Mouse (Mus musculus) testis, adult 2 months (tissue): Measurements from ENCODE around the gene Gm20388. TPM values are rescaled to one million over a fixed set of nuclear protein-coding genes. Genes with fewer than 3 reads are reported as not detected.

Experiments
- H3K27ac ChIP-seq: fragments of 200-500 bp; 2 replicates; pipeline ENCODE4 v1.5.1; 2012; ENCODE audit warnings: low read depth, low read length; ENCODE audit not compliant: control insufficient read depth, insufficient read depth
- H3K27me3 ChIP-seq: fragments of 200-500 bp; 2 replicates; pipeline ENCODE4 v1.6.1; 2012; ENCODE audit warnings: mild to moderate bottlenecking, low read length, moderate library complexity; ENCODE audit not compliant: control insufficient read depth, insufficient read depth
- H3K36me3 ChIP-seq: fragments of 200-500 bp; 2 replicates; pipeline ENCODE4 v1.6.1; 2012; ENCODE audit warnings: mild to moderate bottlenecking, low read length; ENCODE audit not compliant: control insufficient read depth, insufficient read depth
- H3K4me1 ChIP-seq: fragments of 200-500 bp; 2 replicates; pipeline ENCODE4 v1.6.1; 2012; ENCODE audit warnings: low read length; ENCODE audit not compliant: control insufficient read depth, insufficient read depth
- H3K4me3 ChIP-seq: fragments of 200-500 bp; 2 replicates; pipeline ENCODE4 v1.5.1; 2012; ENCODE audit warnings: low read depth, mild to moderate bottlenecking, low read length, moderate library complexity, mixed read lengths; ENCODE audit not compliant: control insufficient read depth
- CTCF ChIP-seq: fragments of 200-500 bp; IDR thresholded peaks from 2 replicates; pipeline ENCODE4 v1.5.1; 2012; ENCODE audit warnings: low read depth, mild to moderate bottlenecking, inconsistent platforms, low read length, moderate library complexity; ENCODE audit not compliant: control insufficient read depth, insufficient read depth, insufficient replicate concordance
- POLR2A ChIP-seq: fragments of 200-500 bp; IDR thresholded peaks from 2 replicates; pipeline ENCODE4 v1.6.1; 2012; ENCODE audit warnings: low read depth, mild to moderate bottlenecking, inconsistent platforms, low read length, moderate library complexity; ENCODE audit not compliant: control insufficient read depth
- polyA plus RNA-seq: library from polyadenylated mRNA; depleted of rRNA; stranded (reverse); fragments of >200 nt; gene quantifications from 2 replicates; pipeline ENCODE4 v1.2.3, GENCODE M21; 2012

The Gm20388 gene
- polyA plus RNA-seq, 1 experiment = 5.6 TPM

DNA sequence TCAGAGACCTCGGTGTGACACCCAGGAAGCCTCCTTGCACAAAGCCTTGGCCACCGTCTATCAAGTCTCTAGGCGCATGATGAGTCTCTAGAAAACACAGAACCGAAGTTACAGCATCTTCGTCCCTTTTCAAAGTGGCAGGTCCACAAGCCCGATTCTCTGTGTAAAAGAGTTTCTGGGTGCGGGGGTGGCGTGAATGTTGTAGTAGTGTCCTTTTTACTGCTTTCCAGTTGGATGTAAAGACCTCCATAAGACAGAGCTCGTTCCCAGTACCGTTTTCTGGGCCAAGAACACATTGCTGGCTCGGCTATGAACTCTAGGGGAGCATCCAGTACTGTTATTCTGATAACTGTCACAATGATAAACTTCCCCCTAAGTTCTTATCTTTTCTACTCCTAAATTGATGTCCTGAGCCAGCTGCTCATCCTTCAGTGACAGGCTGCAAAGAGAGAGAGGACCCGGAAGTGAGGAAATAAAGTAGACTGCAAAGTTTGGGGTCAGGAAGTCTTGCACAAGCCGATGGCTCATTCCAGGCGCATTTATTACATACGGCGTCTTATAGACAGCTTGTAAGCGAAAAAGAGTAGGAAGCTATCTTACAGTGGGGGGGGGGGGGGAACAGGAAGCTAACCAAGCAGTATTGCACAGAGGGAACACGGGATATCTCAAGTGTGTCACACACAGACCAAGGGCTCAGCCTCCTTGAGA lies 1614.6 kb downstream of the Gm20388 start:
- H3K4me3 ChIP-seq = no peak overlapping the region
- H3K36me3 ChIP-seq = no peaks in the 10 kb centered on the region
- no peaks in the 10 kb centered on the region; the same call in 1 of the 2 replicates for H3K4me1 ChIP-seq
- TF ChIP-seq POLR2A (no peak), CTCF (no peak)
- no peaks in the 10 kb centered on the region for H3K27me3 ChIP-seq
- no peak overlapping the region for H3K27ac ChIP-seq

DNA sequence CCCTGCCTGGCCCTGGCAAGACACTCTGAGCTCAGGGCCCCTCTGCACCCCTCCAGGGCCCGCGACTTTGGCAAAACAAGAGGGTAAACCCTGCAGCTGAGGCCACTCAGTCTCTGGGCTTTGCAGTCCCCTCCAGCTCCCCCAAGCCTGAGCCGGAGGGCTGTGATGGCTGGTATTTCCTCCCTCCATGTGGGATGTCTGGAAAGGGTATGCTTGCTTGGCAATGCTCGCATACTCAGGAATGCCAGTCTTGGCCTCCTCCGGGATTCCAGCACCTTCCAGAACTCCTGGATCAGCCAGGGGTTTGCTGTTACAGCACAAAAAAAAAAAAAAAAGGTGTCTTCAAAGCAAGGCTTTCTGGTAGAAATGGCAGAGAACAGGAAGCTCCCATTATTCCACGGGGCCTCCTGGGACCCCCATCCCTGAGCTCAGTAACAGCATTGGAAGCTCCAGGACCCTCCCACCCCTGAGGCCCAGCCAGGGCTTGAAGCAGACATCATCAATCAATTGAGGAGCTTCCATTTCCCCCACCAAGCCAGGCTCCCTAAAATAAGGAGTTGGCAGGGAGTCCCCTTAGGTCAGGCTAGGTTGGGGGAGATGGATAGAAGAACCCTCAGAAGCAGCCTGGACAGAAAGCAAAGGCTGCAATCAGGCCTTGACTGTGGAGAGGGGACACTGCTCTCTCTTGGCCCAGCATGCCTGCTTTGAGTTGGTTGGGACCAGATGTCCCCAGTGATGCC lies 1616.3 kb downstream of the Gm20388 start:
- Histone ChIP-seq H3K36me3 (no peaks in the 10 kb centered on the region), H3K4me1 (no peaks in the 10 kb centered on the region; the same call in 1 of the 2 replicates), H3K27me3 (no peaks in the 10 kb centered on the region), H3K4me3 (no peak overlapping the region), H3K27ac (no peak overlapping the region)
- no peak for TF ChIP-seq POLR2A

DNA sequence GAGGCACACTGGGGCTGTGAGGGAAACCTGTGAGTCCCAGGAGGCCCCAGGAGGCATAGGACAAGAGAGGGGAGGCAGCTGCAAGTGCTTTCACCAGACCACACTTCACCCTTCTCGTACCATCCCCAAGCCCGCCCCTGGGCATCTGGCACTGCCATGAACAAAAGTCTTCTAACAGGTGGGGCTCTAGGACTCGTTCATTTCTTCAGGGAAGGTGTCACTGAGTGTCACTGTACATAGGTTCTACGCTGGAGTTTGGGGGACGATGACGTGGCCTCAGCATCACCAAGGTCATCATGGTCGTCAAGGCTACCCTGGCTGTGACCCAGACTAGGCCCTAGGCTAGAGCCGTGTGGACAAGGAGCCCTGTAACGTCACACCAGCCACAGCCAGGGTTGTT lies 1617.1 kb downstream of the Gm20388 start:
- no peaks in the 10 kb centered on the region for H3K27me3 ChIP-seq
- H3K4me3 ChIP-seq = no peak overlapping the region
- H3K4me1 ChIP-seq = no peaks in the 10 kb centered on the region; the same call in 1 of the 2 replicates
- no peak for TF ChIP-seq CTCF
- no peaks in the 10 kb centered on the region for H3K36me3 ChIP-seq
- no peak overlapping the region for H3K27ac ChIP-seq

DNA sequence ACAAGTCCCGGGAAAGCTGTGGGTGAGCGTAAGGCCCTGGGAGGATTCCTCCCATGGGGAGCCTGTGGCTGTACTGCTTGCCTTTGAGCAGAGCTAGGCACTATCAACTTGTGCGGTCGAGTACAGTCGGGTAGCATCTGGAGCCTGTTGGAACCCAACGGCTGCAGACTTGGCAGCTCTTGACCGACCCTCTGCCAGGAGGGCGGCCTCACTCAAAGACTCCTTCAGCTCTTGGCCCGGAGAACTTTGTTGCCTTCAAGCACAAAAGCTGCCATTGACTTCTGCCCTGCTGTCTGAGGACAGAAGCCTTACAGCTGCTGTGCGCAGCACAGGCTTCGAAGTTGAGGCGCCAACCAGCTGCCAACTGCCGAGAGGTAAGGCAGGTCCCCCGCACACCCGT lies 1618.1 kb downstream of the Gm20388 start:
- H3K4me3 ChIP-seq = no peak overlapping the region
- H3K36me3 ChIP-seq = no peaks in the 10 kb centered on the region
- no peak overlapping the region for H3K27ac ChIP-seq
- no peaks in the 10 kb centered on the region; the same call in 1 of the 2 replicates for H3K4me1 ChIP-seq
- H3K27me3 ChIP-seq = no peaks in the 10 kb centered on the region
- TF ChIP-seq POLR2A (no peak), CTCF (no peak)

DNA sequence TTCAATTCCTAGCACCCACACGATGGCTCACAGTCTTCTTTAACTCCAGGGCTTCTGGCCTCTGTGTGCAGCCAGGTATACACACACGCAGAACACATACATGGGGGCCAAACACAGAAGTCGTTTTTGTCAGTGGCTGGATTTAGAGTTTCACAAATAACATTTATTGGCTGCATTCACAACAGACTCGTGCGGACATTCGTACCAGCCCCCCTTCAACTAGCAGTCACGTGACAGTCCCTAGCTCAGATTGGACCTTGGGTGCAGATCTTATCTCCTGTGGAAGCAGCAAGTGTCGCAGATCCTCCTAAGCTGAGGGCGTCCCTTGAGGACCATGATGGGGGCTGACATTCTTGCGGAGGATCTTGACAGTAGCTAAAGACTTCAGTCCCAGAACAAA lies 1620.0 kb downstream of the Gm20388 start:
- no peaks in the 10 kb centered on the region for H3K36me3 ChIP-seq
- H3K4me3 ChIP-seq = no peak overlapping the region
- no peak overlapping the region for H3K27ac ChIP-seq
- no peak for TF ChIP-seq POLR2A
- H3K4me1 ChIP-seq = no peaks in the 10 kb centered on the region; the same call in 1 of the 2 replicates
- no peaks in the 10 kb centered on the region for H3K27me3 ChIP-seq

DNA sequence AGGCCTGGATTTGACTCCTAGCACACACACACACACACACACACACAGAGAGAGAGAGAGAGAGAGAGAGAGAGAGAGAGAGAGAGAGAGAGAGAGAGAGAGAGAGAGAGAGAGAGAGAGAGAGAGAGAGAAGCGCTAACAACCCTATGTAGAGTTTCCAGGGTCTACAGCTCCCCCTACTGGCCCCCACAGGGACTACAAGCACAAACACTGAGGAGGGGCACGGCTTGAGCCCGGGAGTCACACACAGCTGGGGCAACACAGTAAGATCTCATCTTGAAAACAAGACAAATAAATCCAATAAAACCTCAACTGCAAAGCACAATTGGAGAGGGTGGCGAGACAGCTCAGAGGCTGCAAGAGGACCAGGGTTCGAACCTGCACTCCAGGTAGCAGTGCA lies 1621.7 kb downstream of the Gm20388 start:
- peak; percentile 69; the same call in 1 of the 2 replicates for TF ChIP-seq CTCF
- TF ChIP-seq POLR2A = no peak

DNA sequence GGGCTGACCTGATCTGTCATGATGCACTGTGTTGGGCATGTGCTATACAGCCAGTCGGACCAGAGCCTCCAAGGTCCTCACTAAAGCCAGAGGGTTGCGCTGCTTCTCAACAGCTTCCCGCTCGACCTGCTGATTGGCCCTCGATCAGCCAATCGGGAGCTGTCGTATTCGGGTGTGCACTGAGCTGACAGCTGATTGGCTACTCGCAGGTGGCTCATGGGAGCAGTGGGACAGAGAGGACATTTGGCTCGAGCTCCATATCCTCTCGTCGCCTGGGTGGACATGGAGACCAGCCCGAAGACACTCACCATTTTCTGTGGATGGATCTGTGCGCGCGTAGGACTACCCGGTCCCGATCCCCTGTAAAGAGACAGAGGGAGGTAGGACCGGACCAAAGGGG lies 1631.2 kb downstream of the Gm20388 start:
- Histone ChIP-seq H3K27me3 (no peaks in the 10 kb centered on the region), H3K4me1 (peaks cover 17% of the 10 kb centered on the region), H3K27ac (peak overlapping the region; percentile 75; the same call in 1 of the 2 replicates), H3K36me3 (no peaks in the 10 kb centered on the region), H3K4me3 (peak overlapping the region; percentile 95)
- peak; percentile 74 for TF ChIP-seq POLR2A
- no peak for TF ChIP-seq CTCF

More for the DNA sequence above, 1621.7 kb downstream of the Gm20388 start:
- no peaks in the 10 kb centered on the region; the same call in 1 of the 2 replicates for H3K4me1 ChIP-seq
- H3K27me3 ChIP-seq = no peaks in the 10 kb centered on the region
- H3K27ac ChIP-seq = no peak overlapping the region
- H3K36me3 ChIP-seq = no peaks in the 10 kb centered on the region
- H3K4me3 ChIP-seq = no peak overlapping the region

DNA sequence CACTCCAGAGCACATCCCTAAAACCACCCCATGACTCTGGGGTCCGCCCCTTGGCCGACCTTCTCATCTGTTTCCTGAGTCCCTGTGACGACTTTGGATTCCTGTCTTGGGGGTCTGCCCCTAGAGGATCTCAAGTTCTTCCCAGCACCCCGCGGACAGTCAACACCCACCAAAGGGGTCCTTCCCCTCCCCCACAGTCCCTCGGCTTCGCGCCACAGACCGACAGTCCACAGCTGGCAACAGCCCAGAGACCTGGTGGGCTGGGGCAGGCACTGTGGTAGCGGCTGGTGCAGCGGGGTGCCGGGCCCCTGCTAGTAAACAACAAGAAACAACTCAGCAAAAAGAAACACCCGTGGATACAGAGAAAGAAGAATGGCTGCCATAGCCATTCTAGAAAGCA lies 1632.3 kb downstream of the Gm20388 start:
- TF ChIP-seq CTCF (no peak), POLR2A (no peak)
- H3K4me3 ChIP-seq = peak overlapping the region; percentile 95
- H3K27me3 ChIP-seq = no peaks in the 10 kb centered on the region
- H3K36me3 ChIP-seq = no peaks in the 10 kb centered on the region
- no peak overlapping the region; the same call in 1 of the 2 replicates for H3K27ac ChIP-seq
- H3K4me1 ChIP-seq = peaks cover 17% of the 10 kb centered on the region
